Mouse (Mus musculus): ENCODE measurements at regions not wholly inside any gene's neighbourhood (a gene's known extent, or its start where the extent isn't known, plus 50 kb on each side); places are given as distances from the start of the nearest gene placed in this dataset.

- TF ChIP-seq TBP (IDR thresholded peaks at IDR 0.05; ENCODE audit: low read depth, low read length), result no peak
- TF ChIP-seq UBTF (IDR thresholded peaks at IDR 0.05; ENCODE audit: borderline replicate concordance, insufficient read depth, low read depth, low read length), result no peak
- no peak for TF ChIP-seq SMC3 (IDR thresholded peaks at IDR 0.05; ENCODE audit: low read depth, low read length)
- TF ChIP-seq HCFC1 (IDR thresholded peaks at IDR 0.05; ENCODE audit: low read depth, low read length), result no peak
- TF ChIP-seq CTCF (IDR thresholded peaks at IDR 0.05 in 2 of 3, conservative IDR thresholded peaks at IDR 0.05 in 1 of 3; ENCODE audit: control insufficient read depth in 1 of 3, insufficient read depth in 1 of 3, low read depth in 2 of 3, low read length in 3 of 3, poor library complexity in 1 of 3, severe bottlenecking in 1 of 3), result no peak
- no peak for TF ChIP-seq TAL1 (IDR thresholded peaks at IDR 0.05; ENCODE audit: low read length)
- no peak for TF ChIP-seq EP300 (IDR thresholded peaks at IDR 0.05; ENCODE audit: low read depth in 1 of 2, low read length in 2 of 2)
- no peak for TF ChIP-seq POLR2A (IDR thresholded peaks at IDR 0.05; ENCODE audit: control insufficient read depth in 1 of 2, insufficient read depth in 1 of 2, low read depth in 1 of 2, low read length in 2 of 2, poor library complexity in 1 of 2)
- no peak for TF ChIP-seq SIN3A (IDR thresholded peaks at IDR 0.05; ENCODE audit: low read length)
- TF ChIP-seq POLR2AphosphoS2 (IDR thresholded peaks at IDR 0.05; ENCODE audit: low read length), result no peak
- no peak for TF ChIP-seq ELF1 (IDR thresholded peaks at IDR 0.05; ENCODE audit: low read depth, low read length)
- no peak for TF ChIP-seq RAD21 (IDR thresholded peaks at IDR 0.05; ENCODE audit: low read depth, low read length)
- TF ChIP-seq ZNF384 (IDR thresholded peaks at IDR 0.05; ENCODE audit: low read depth, low read length), result no peak
- no peak for TF ChIP-seq ZC3H11A (IDR thresholded peaks at IDR 0.05; ENCODE audit: low read depth, low read length)
- no peak for TF ChIP-seq CHD1 (IDR thresholded peaks at IDR 0.05; ENCODE audit: low read depth, low read length)
- no peak for TF ChIP-seq MAZ (IDR thresholded peaks at IDR 0.05; ENCODE audit: low read depth, low read length)
- no peak for TF ChIP-seq MYC (IDR thresholded peaks at IDR 0.05; ENCODE audit: low read depth, low read length)
- no peak for TF ChIP-seq JUND (IDR thresholded peaks at IDR 0.05; ENCODE audit: low read depth, low read length)
Measured at GRCm38 (mm10) chr13:91387913-91388312, 72.2 kb upstream of the Ssbp2 start.

GRCm38 (mm10) chr13:91403632-91404031, 56.5 kb upstream of the Ssbp2 start:
- Histone ChIP-seq H3K4me3 (ENCODE audit: control insufficient read depth in 1 of 2, insufficient read depth in 1 of 2, low read depth in 2 of 2, low read length in 2 of 2) (no peak overlapping the region), H3K9me3 (replicated peaks; ENCODE audit: insufficient read depth, low read length) (no peaks in the 10 kb centered on the region), H3K36me3 (ENCODE audit: control insufficient read depth in 1 of 2, insufficient read depth in 2 of 2, low read length in 2 of 2) (no peaks in the 10 kb centered on the region), H3K79me2 (ENCODE audit: control insufficient read depth, insufficient read depth, low read length, poor library complexity) (no peaks in the 10 kb centered on the region), H3K9ac (ENCODE audit: control insufficient read depth, low read depth, low read length, poor library complexity, severe bottlenecking) (no peak overlapping the region), H3K27ac (ENCODE audit: control insufficient read depth, low read depth, low read length) (no peak overlapping the region), H3K27me3 (ENCODE audit: control insufficient read depth in 1 of 2, insufficient read depth in 2 of 2, low read length in 2 of 2) (no peaks in the 10 kb centered on the region), H3K4me1 (ENCODE audit: control insufficient read depth in 1 of 2, insufficient read depth in 2 of 2, low read length in 2 of 2) (no peaks in the 10 kb centered on the region)
- no peak for DNase-seq (ENCODE audit: low read depth, low spot score)
- TF ChIP-seq MXI1 (IDR thresholded peaks at IDR 0.05; ENCODE audit: low read depth, low read length), result no peak
- TF ChIP-seq HCFC1 (IDR thresholded peaks at IDR 0.05; ENCODE audit: low read depth, low read length), result no peak
- TF ChIP-seq SIN3A (IDR thresholded peaks at IDR 0.05; ENCODE audit: low read length), result no peak
- TF ChIP-seq E2F4 (IDR thresholded peaks at IDR 0.05; ENCODE audit: borderline replicate concordance, low read depth, low read length), result no peak
- TF ChIP-seq MYB (IDR thresholded peaks at IDR 0.05; ENCODE audit: low read depth, low read length), result no peak
- no peak for TF ChIP-seq GABPA (IDR thresholded peaks at IDR 0.05; ENCODE audit: low read depth, low read length)
- TF ChIP-seq POLR2AphosphoS5 (IDR thresholded peaks at IDR 0.05; ENCODE audit: borderline replicate concordance, low read depth, low read length), result no peak
- TF ChIP-seq ETS1 (IDR thresholded peaks at IDR 0.05; ENCODE audit: low read depth, low read length), result no peak
- no peak for TF ChIP-seq RAD21 (IDR thresholded peaks at IDR 0.05; ENCODE audit: low read depth, low read length)
- TF ChIP-seq TCF12 (IDR thresholded peaks at IDR 0.05; ENCODE audit: low read depth, low read length), result no peak
- no peak for TF ChIP-seq EP300 (IDR thresholded peaks at IDR 0.05; ENCODE audit: low read depth in 1 of 2, low read length in 2 of 2)
- no peak for TF ChIP-seq POLR2AphosphoS2 (IDR thresholded peaks at IDR 0.05; ENCODE audit: low read length)
- no peak for TF ChIP-seq TAL1 (IDR thresholded peaks at IDR 0.05; ENCODE audit: low read length)

More at GRCm38 (mm10) chr13:91387913-91388312, 72.2 kb upstream of the Ssbp2 start:
- H3K27me3 ChIP-seq (ENCODE audit: control insufficient read depth in 1 of 2, insufficient read depth in 2 of 2, low read length in 2 of 2), result no peaks in the 10 kb centered on the region; a peak in 1 of 4 replicates
- H3K4me1 ChIP-seq (ENCODE audit: control insufficient read depth in 1 of 2, insufficient read depth in 2 of 2, low read length in 2 of 2), result no peaks in the 10 kb centered on the region
- no peak overlapping the region for H3K4me3 ChIP-seq (ENCODE audit: control insufficient read depth in 1 of 2, insufficient read depth in 1 of 2, low read depth in 2 of 2, low read length in 2 of 2)
- DNase-seq (ENCODE audit: low read depth, low spot score), result no peak
- no peak overlapping the region for H3K27ac ChIP-seq (ENCODE audit: control insufficient read depth, low read depth, low read length)
- H3K9ac ChIP-seq (ENCODE audit: control insufficient read depth, low read depth, low read length, poor library complexity, severe bottlenecking), result no peak overlapping the region
- no peaks in the 10 kb centered on the region for H3K79me2 ChIP-seq (ENCODE audit: control insufficient read depth, insufficient read depth, low read length, poor library complexity)
- H3K36me3 ChIP-seq (ENCODE audit: control insufficient read depth in 1 of 2, insufficient read depth in 2 of 2, low read length in 2 of 2), result no peaks in the 10 kb centered on the region
- no peaks in the 10 kb centered on the region for H3K9me3 ChIP-seq (replicated peaks; ENCODE audit: insufficient read depth, low read length)

All from MEL (cell line).